Comparison of ENCODE assay signal across 23 mouse cellular contexts in genomic region chr13:112447108-112447665, GRCm38 (mm10). TPM values are rescaled to one million over a fixed set of nuclear protein-coding genes. Genes with fewer than 3 reads are reported as not detected.
DNase-seq lines count a peak whose midpoint lies in the region; ATAC-seq and TF ChIP-seq lines count a peak whose summit lies in the region.
"Had no signal": no experiment of that assay in that cellular context is flagged by ENCODE, and none has a peak within 500 bp of the region (broad histone marks: within the 10 kb centered on the region; RNA-seq: fewer than 3 reads in every experiment).

No protein-coding gene starts in this region.

- no peak for ATAC-seq in forebrain, postnatal 0 days
- ATAC-seq: hindbrain, postnatal 0 days; midbrain, embryonic 15.5 days had no signal

- H3K27me3 ChIP-seq in CH12.LX (replicated peaks), result no peaks in the 10 kb centered on the region
- H3K27me3 ChIP-seq in forebrain, postnatal 0 days (ENCODE audit: insufficient read depth, low read length), result no peaks in the 10 kb centered on the region
- H3K27me3 ChIP-seq: heart, embryonic 12.5 days; liver, embryonic 13.5 days; midbrain, embryonic 15.5 days had no signal

- no peak for TF ChIP-seq POLR2A in CH12.LX (IDR thresholded peaks at IDR 0.05; ENCODE audit: low read depth, low read length)

- DNase-seq in 3134 (ENCODE audit: extremely low read depth, insufficient read length, low spot score) (peak; percentile 59), 3T3-L1 (ENCODE audit: low read depth, low spot score) (peak; percentile 64), CH12.LX (ENCODE audit: extremely low read depth) (peak; percentile 70)
- peak; percentile 84 for DNase-seq in fibroblast of lung, adult 2 months (ENCODE audit: low read depth)
- no peak for DNase-seq in right cerebral cortex, adult 2 months (ENCODE audit: low spot score in 2 of 2)
- DNase-seq in forebrain, postnatal 0 days, result no peak
- no peak for DNase-seq in neural tube, embryonic 10.5 days (ENCODE audit: extremely low spot score, low spot score)
- DNase-seq: adrenal gland, postnatal 14 days; cerebellum, adult 8-10 months; gastrocnemius, adult 2 months; heart, postnatal 10 days; kidney, adult 18-20 months; kidney, postnatal 4 days; liver, embryonic 13.5 days; lung, adult 2 months; thymus, adult 18-20 months; thymus, postnatal 36 days had no signal

- TF ChIP-seq RAD21 in CH12.LX (IDR thresholded peaks at IDR 0.05; ENCODE audit: low read depth, low read length), result peak; percentile 12

- in situ Hi-C loops in CH12.LX (cut with MboI; ENCODE audit: low pct_ligation_motif_present, low pct_unique_long_range_greater_than_20kb, low sequenced_read_pairs), result no loop called here

- H3K9me3 ChIP-seq in CH12.LX (replicated peaks; ENCODE audit: low read length), result peaks cover 5% of the 10 kb centered on the region
- no peaks in the 10 kb centered on the region for H3K9me3 ChIP-seq in forebrain, postnatal 0 days (ENCODE audit: low read length)
- H3K9me3 ChIP-seq: embryonic facial prominence, embryonic 10.5 days; liver, embryonic 13.5 days; midbrain, embryonic 15.5 days had no signal

- H3K27ac ChIP-seq in CH12.LX (ENCODE audit: insufficient read depth, low read depth), result no peak overlapping the region
- H3K27ac ChIP-seq in forebrain, postnatal 0 days (ENCODE audit: low read depth, low read length), result no peak overlapping the region
- H3K27ac ChIP-seq: embryonic facial prominence, embryonic 10.5 days; gastrocnemius, adult 2 months; hindbrain, postnatal 0 days; left cerebral cortex, adult 2 months; liver, embryonic 13.5 days; midbrain, embryonic 15.5 days had no signal

- 83% methylated on average over 8 of the region's 8 CpGs for WGBS in forebrain, postnatal 0 days

- H3K36me3 ChIP-seq in CH12.LX (replicated peaks in 1 of 2; ENCODE audit: control insufficient read depth in 1 of 2, insufficient read depth in 1 of 2, low read length in 1 of 2), result no peaks in the 10 kb centered on the region
- H3K36me3 ChIP-seq in forebrain, postnatal 0 days (ENCODE audit: insufficient read depth), result no peaks in the 10 kb centered on the region
- H3K36me3 ChIP-seq: embryonic facial prominence, embryonic 10.5 days; heart, embryonic 12.5 days; liver, embryonic 13.5 days; midbrain, embryonic 15.5 days had no signal

- no peaks in the 10 kb centered on the region for H3K79me2 ChIP-seq in CH12.LX (replicated peaks; ENCODE audit: control insufficient read depth, extremely low read depth, insufficient read depth, poor library complexity, severe bottlenecking)

- peaks cover 0 to 28% of the 10 kb centered on the region in 2 experiments; a peak in 3 of 4 replicates for H3K4me1 ChIP-seq in CH12.LX (ENCODE audit: control insufficient read depth in 1 of 2, insufficient read depth in 2 of 2)
- no peaks in the 10 kb centered on the region for H3K4me1 ChIP-seq in forebrain, postnatal 0 days (ENCODE audit: insufficient read depth)
- H3K4me1 ChIP-seq: embryonic facial prominence, embryonic 10.5 days; liver, embryonic 13.5 days; midbrain, embryonic 15.5 days had no signal

- no peak overlapping the region; the same call in 1 of the 2 replicates for H3K9ac ChIP-seq in CH12.LX (ENCODE audit: insufficient read depth, low read depth)
- H3K9ac ChIP-seq in forebrain, postnatal 0 days, result no peak overlapping the region
- H3K9ac ChIP-seq: heart, embryonic 12.5 days; liver, embryonic 13.5 days; midbrain, embryonic 15.5 days had no signal

- TF ChIP-seq CTCF in CH12.LX (conservative IDR thresholded peaks at IDR 0.05 in 1 of 2, IDR thresholded peaks at IDR 0.05 in 1 of 2; ENCODE audit: low read depth in 2 of 2, low read length in 2 of 2), result no peak
- TF ChIP-seq CTCF in forebrain, postnatal 0 days (IDR thresholded peaks at IDR 0.05; ENCODE audit: low read depth), result no peak

- H3K4me3 ChIP-seq in CH12.LX (replicated peaks in 1 of 3; ENCODE audit: low read depth in 2 of 3, low read length in 2 of 3, poor library complexity in 1 of 3), result no peak overlapping the region
- H3K4me3 ChIP-seq in forebrain, postnatal 0 days (ENCODE audit: low read depth, low read length), result no peak overlapping the region
- H3K4me3 ChIP-seq: embryonic facial prominence, embryonic 10.5 days; gastrocnemius, adult 2 months; heart, embryonic 12.5 days; left cerebral cortex, adult 2 months; liver, embryonic 13.5 days; megakaryocyte, embryonic 14.5 days; midbrain, embryonic 15.5 days had no signal

- peak; percentile 99 for TF ChIP-seq EP300 in CH12.LX (IDR thresholded peaks at IDR 0.05; ENCODE audit: low read length)

- dilution Hi-C loops in CH12.LX (cut with MboI; ENCODE audit: extremely low pct_ligation_motif_present, extremely low pct_unique_long_range_greater_than_20kb, low sequenced_read_pairs), result no loop called here

- H3K4me2 ChIP-seq in CH12.LX (ENCODE audit: insufficient read depth, low read depth, poor library complexity, severe bottlenecking), result peak overlapping the region; percentile 74
- H3K4me2 ChIP-seq in forebrain, postnatal 0 days (ENCODE audit: low read depth), result no peak overlapping the region
- H3K4me2 ChIP-seq: heart, embryonic 12.5 days; liver, embryonic 13.5 days; midbrain, embryonic 15.5 days had no signal

TF ChIP-seq in CH12.LX, 34 proteins besides CTCF, POLR2A, EP300 and RAD21:
- TF ChIP-seq MAX (IDR thresholded peaks at IDR 0.05; ENCODE audit: low read length) (peak; percentile 86), MEF2A (IDR thresholded peaks at IDR 0.05; ENCODE audit: borderline replicate concordance, low read depth, low read length) (peak; percentile 86), CHD1 (IDR thresholded peaks at IDR 0.05; ENCODE audit: low read depth, low read length) (no peak), HCFC1 (IDR thresholded peaks at IDR 0.05; ENCODE audit: low read depth, low read length) (no peak), SIN3A (IDR thresholded peaks at IDR 0.05; ENCODE audit: low read length) (peak; percentile 36; the same call in 1 of the 2 replicates), TCF12 (IDR thresholded peaks at IDR 0.05; ENCODE audit: low read depth, low read length) (peak; percentile 56; the same call in 1 of the 2 replicates), JUND (conservative IDR thresholded peaks at IDR 0.05; ENCODE audit: low read depth, low read length) (peak; percentile 98), NELFE (IDR thresholded peaks at IDR 0.05; ENCODE audit: low read depth, low read length) (no peak), E2F4 (IDR thresholded peaks at IDR 0.05; ENCODE audit: insufficient replicate concordance, low read depth, low read length) (no peak), PAX5 (IDR thresholded peaks at IDR 0.05; ENCODE audit: low read length) (no peak), MYC (IDR thresholded peaks at IDR 0.05; ENCODE audit: low read depth, low read length) (peak; percentile 80), NRF1 (IDR thresholded peaks at IDR 0.05; ENCODE audit: low read depth, low read length) (no peak), SMC3 (IDR thresholded peaks at IDR 0.05; ENCODE audit: low read depth, low read length) (peak; percentile 17), MAFK (IDR thresholded peaks at IDR 0.05; ENCODE audit: insufficient replicate concordance, low read length) (peak; percentile 84), MAZ (IDR thresholded peaks at IDR 0.05; ENCODE audit: low read depth, low read length) (0 out of 2 replicates have a peak, but pooled peaks have one; percentile 62), MXI1 (IDR thresholded peaks at IDR 0.05; ENCODE audit: low read depth, low read length) (0 out of 2 replicates have a peak, but pooled peaks have one; percentile 30), UBTF (IDR thresholded peaks at IDR 0.05; ENCODE audit: low read depth, low read length) (no peak), BHLHE40 (IDR thresholded peaks at IDR 0.05; ENCODE audit: low read depth, low read length) (peak; percentile 83), KAT2A (IDR thresholded peaks at IDR 0.05; ENCODE audit: insufficient replicate concordance, low read length) (no peak), POLR2AphosphoS2 (IDR thresholded peaks at IDR 0.05; ENCODE audit: low read depth, low read length) (no peak), GABPA (IDR thresholded peaks at IDR 0.05; ENCODE audit: insufficient replicate concordance, low read depth, low read length) (no peak), USF1 (IDR thresholded peaks at IDR 0.05; ENCODE audit: low read depth, low read length) (no peak), ZMIZ1 (IDR thresholded peaks at IDR 0.05; ENCODE audit: low read depth, low read length) (no peak), TBP (conservative IDR thresholded peaks at IDR 0.05; ENCODE audit: low read depth, low read length) (no peak), IRF4 (IDR thresholded peaks at IDR 0.05; ENCODE audit: low read depth, low read length) (peak; percentile 98), ZNF384 (IDR thresholded peaks at IDR 0.05; ENCODE audit: low read depth, low read length) (peak; percentile 44), USF2 (conservative IDR thresholded peaks at IDR 0.05; ENCODE audit: low read depth, low read length) (no peak), RCOR1 (conservative IDR thresholded peaks at IDR 0.05; ENCODE audit: low read depth, low read length) (peak; percentile 91), ETS1 (conservative IDR thresholded peaks at IDR 0.05; ENCODE audit: low read depth, low read length) (peak; percentile 70), JUN (IDR thresholded peaks at IDR 0.05; ENCODE audit: insufficient read depth, low read depth, low read length) (peak; percentile 95), CHD2 (IDR thresholded peaks at IDR 0.05; ENCODE audit: low read length) (peak; percentile 42; the same call in 1 of the 2 replicates), ZKSCAN1 (IDR thresholded peaks at IDR 0.05; ENCODE audit: borderline replicate concordance, low read depth, low read length) (no peak), ZC3H11A (IDR thresholded peaks at IDR 0.05; ENCODE audit: low read depth, low read length) (no peak), ELF1 (IDR thresholded peaks at IDR 0.05; ENCODE audit: low read depth, low read length) (0 out of 2 replicates have a peak, but pooled peaks have one; percentile 32)

RNA-seq across cellular contexts. Expression of gene Il6st, which starts 16.7 kb away (rescaled TPM):
- total RNA-seq in CH12.LX (2012; rRNA removed) (6.5 and 7.6 TPM in 2 replicates), CH12.LX (2014; rRNA removed) (3.5 and 3.8 TPM in 2 replicates)
- polyA plus RNA-seq in CH12.LX (2012; ENCODE audit: insufficient read length, low read depth), result 5.7 and 6.3 TPM in 2 replicates
- 23.0 and 32.1 TPM in 2 replicates for total RNA-seq in forebrain, postnatal 0 days (2014; rRNA removed)
- 8.8 and 14.9 TPM in 2 replicates for polyA plus RNA-seq in forebrain, postnatal 0 days (2015; fragmentation: Nextera tagmentation; extraction: Ambion mirVana)

Comparison
In these comparisons a context has a peak if more than half of its experiments do, and no peak if none do; other contexts are left out.
1. DNase-seq: peak in 3134 (single experiment), 3T3-L1 (single experiment), CH12.LX (single experiment) and fibroblast of lung, adult 2 months (single experiment); none in right cerebral cortex, adult 2 months (0 of 2), forebrain, postnatal 0 days (single experiment) and neural tube, embryonic 10.5 days (single experiment).